Mouse (Mus musculus): Measurements from ENCODE around the gene F2r.

The F2r gene

DNA sequence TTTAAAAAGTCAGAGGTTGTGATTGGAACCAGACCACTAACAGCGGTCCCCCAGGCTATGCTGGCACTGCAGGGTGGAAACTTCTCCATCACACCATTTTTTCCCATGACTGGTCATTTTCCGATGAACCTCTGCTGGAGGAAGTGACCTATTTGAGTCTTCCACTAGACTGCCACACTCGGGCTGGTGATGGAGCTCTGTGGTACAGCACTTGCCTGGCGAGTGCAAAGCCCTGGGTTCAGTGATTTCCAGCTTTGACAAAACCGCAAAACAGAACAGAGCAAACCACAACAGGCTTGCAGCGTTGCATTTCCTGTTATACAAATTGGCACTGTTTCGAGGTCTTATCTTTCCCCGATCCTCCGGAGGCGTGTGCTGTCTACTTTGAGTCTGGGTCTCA is 25.4 kb downstream of the F2r start:
- peak; percentile 13 for DNase-seq (ENCODE audit: low spot score)

DNA sequence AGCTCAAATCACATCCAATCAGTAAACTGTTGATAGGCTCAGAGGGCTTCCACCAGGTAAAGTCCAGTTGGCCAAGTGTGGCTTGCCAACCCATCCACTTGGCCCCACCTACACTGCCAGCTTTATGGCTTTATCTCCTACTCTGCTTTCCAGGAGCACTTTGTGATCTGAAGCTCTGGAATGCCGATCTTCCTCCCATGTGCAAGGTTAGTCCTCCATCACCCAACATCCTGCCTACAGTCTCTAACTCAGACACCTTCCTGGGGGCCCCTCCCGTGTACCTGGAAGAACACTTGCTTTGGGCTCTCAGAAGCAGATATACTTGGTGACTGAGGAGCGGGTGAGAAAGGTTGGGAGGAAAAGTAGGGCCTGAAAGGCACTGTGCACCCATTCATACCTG is 26.7 kb downstream of the F2r start:
- no peak for DNase-seq (ENCODE audit: low spot score)

DNA sequence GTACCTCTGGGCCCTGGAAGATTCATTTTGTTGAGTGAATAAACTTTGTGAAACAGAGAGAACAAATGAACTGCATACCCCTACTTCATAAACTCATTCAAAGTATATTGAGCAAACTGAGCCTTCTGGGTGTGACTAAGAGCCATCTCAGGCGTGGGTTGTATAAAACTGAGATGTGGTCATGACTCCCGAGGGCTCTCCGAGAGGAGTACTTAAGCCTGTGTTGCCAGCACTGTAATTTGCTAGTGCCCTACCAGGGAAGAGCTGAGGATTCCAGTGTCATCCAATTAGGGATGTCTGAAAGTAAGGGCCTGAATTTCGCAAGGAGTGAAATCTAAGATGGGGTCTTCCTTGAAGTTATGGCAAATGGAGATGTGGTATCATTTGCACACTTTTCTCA is 30.7 kb downstream of the F2r start:
- no peak for DNase-seq (ENCODE audit: low spot score)

DNA sequence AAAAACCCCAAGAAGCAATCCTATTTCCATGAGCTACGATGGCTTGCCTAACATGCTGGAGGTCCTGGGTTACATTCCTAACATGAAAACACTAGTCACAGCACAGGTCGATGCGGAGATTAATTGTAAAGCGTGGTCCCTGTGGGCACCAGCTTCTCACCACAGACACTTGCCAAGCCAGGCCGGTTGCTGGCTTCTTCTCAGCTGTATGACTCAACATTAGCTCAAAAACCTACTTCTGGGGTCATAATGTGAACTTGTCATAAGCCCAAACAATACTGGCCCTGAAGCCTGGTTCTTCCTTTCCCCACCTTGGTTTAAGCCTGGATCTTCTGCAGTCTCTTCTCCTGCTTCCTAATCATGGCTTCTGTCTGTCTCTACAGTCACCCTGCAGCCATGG is 33.4 kb downstream of the F2r start:
- no peak for DNase-seq (ENCODE audit: low spot score)

DNA sequence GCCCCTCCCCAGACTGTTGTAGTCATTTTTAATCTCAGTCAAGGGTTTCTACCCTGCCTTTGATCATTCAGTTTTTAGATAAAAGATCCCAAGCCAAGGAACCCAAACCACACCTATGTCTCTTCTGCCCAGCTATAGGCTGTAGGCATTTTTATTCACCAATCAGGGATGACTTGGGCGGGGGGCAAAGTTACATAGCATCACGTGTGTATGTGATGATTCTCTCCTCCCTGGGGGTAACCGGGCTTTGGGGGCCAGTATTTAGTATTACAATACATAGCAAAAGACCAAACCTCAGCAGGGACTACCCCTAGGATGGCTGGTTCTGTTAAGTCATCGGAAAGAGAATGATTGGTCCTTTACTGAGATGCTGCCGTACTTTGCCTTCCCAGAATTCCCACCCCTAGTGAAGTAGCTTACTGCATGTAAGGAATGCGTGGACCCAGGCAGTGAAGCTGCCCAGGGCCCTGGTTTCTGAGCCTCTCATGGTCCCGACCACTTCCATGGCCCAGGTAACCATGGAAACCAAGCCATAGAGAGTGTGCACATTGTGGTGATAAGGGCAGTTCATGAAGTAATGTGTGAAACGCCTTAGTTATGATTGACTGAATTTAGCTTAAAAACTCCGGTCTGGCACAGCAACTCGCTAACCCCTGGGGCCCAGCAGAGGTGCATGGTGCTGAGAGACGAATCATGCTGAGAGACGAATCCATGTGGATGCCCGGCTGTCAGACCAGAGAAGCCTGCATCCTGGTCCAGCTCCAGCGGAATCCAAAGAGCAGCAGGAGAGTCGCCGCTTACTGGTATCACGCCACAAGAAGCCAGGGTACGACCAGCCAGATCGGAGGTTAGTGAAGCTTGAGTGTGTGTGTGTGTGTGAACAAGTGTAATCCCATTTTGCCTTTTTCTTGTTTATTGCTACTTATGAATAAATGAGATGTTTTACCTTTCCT is 34.8 kb downstream of the F2r start:
- DNase-seq (ENCODE audit: low spot score): no peak

DNA sequence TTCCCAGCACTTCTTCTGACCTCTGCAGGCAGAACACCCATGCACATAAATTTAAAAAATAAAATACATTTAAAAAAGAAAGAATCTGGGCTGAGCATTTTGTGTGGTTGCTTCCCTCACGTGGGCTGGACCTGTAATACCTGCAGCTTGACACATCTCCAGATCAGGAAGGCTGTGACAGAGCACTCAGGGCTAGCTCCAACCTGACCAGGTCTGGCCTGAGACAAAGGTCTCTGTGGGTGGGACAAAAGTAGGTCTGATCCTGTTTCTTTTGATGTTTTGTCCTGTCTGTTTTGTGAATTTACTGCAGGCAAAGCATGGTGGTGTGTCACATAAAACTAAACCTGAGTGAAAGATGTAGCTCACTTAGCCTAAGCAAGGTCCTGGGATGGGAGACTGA is 36.4 kb downstream of the F2r start:
- DNase-seq (ENCODE audit: low spot score): no peak

DNA sequence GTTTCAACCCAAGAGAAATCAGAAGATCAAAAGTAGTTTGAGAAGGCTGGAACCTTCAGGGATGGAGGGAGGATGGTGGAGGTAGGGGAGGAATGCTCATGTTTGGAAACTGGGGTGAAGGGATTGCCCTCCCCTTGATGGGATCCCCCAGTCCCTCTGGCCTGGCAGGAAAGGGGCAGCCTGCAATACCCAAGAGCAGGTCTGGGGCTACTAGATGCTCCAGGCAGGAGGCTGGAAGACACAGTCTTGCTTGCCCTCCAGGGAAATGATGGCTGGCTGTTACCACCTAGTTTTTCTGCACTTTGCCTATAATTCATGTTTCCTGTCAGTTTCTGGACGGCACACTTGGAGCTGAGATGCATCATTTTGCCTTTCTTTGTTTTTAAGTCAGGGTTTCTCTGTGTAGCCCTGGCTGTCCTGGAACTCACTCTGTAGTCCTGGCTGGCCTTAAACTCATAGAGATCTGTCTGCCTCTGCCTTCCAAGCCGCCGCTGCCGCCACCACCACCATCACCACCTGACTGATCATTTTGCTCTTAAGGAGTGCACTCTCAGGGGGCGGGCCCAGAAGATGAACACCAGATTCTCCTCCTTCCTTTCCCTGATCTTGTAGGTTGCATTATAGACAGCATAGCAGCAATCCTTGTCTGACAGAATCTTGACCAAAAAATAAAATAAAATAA is 40.1 kb downstream of the F2r start:
- DNase-seq (ENCODE audit: low spot score): no peak

DNA sequence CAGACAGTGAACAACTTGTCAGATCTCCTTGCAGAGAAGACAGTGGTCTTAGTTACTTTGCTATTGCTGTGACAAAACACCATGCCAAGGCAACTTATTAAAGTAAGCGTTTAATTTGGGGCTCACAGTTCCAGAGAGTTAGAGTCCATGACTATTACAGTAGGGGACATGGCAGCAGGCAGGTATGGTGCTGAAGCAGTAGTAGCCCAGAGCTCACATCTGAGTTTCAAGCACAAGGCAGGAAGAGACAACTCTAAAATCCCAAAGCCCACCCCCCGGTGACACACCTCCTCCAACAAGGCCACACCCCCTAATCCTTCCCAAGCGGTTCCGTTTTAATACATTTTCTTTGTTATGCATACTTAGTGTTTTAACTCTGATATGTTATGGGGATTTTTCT is 47.4 kb downstream of the F2r start:
- no peak for DNase-seq (ENCODE audit: low spot score)

DNA sequence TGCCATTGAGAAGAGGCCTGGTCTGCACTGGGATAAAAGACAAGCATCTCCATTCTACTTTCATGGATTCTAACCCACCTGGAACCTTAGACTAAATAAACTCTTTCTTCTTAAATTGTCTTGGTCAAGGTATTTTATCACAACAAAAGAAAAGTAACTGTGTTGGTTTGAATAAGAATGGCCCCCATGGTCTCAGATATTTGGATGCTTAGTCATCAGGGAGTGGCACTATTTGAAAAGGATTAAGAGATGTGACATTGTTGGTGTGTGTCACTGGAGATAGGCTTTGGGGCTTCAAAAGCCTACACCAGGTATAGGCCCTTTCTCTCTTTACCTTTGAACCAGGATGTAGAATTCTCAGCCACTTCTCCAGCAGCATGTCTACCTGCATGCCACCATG is 49.0 kb downstream of the F2r start:
- no peak for DNase-seq (ENCODE audit: low spot score)

DNA sequence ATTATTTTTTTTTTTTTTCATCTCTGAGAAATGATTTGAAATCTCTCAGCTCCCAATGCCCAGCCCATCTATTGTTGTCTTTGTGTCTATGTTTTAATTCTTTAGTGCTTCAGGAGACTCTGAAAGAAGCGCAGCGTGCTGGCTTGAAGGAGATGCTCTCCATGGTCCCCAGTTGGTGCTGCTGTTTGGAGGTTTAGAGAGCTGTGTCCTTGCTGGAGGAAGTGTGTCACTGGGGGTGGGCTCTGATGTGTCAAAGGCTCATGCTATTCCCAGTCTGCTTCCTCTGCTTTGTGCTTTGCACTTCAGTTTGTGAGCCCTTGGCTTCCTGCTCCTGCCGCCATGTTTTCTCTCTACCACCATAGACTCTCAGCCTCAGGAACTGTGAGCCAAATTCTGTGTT is 50.0 kb downstream of the F2r start:
- no peak for DNase-seq (ENCODE audit: low spot score)

DNA sequence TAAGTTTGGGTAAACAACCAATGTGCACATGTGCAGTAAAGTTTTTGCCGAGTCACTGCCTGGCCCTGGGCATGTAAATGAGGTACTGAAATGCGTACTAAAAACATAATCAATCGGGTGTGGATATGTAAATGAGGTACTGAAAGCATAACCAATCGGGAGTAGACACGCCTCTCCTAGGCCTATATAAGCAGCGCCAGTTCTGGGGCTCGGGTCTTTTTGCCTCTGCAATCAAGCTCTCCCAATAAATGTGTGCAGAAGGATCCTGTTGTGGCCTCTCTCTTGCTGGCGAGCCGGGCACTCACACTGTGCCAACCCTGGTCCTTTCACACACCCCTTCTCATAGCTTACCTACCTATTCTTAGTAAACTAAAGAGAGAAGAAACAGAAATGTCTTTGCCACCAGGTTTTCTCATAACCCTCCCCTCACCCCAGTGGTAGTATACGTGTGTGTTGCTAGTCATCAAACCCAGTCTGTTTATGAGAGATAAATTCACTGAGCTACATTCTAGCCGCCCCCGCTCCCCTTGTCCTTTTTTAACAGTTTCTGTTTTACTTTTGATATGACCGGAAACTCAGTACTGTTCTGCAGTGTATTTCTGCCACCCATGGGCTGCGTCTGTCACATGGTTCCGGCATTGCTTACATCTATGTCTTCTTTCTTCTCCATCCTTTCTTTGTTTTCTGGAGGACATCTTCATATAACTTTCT is 51.3 kb downstream of the F2r start:
- DNase-seq (ENCODE audit: low spot score): no peak

DNA sequence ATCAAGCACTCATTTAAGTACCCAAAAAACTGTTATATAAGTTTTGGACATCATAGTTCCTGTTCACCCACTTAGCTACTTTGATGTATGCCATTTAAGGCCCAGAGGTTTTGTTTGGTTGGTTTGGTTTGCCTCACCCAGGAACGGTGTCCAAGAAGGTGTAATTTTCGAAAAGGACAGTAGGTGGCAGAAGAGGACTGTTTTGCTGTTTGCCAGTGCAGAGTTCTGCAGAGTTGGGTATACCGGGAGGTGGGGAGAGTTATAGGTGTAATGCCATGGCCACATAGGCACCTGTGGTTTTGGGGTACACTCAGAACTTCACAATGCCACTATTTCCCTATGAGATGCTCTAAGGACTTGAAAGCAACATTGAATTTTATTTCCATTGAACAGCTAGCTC is 54.6 kb downstream of the F2r start:
- DNase-seq (ENCODE audit: low spot score): peak; percentile 70

DNA sequence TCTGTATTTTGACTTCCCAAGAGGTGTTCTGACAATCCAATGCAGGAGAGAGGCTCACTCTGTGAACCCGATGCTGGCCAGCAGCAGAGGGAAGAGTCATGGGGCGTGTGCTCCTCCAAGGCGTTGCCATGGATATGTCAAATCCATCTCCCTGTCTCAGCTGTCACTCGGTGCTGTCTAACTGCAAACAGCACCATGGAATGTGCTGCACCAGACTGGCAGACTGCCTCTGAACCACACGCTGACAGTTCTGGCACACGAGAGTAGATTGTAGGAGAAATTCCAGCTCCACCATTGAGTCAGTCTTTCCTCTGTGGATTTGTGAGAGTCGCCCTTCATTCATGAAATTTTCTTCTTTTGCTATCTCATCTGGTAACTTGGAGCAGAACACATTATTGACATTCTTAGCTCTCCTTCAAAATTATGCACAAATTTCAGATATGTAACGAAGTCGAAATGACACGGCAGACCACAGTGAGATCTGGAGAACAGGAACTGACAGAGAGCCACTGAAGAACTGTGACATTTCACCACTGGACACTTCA is 55.1 kb downstream of the F2r start:
- DNase-seq (ENCODE audit: low spot score): no peak

DNA sequence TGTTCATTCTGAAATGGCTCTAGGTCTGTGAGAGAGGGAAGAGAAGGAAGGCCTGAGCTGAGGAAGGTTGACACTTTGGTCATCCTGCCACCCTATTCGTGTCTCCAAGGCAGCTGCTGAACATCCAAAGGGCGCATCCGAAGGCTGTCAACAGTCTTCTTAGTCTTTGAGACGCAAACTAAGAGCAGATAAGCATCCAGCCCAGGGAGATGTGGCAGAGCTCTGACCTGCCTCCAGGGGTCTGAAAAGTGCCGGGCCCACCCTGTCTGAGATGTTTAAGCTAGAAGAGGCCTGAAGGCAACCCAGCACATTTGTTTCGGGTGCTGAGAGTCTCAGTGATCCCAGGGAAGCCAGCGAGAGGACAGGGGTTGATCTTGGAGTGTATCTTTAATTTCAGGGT is 61.0 kb downstream of the F2r start:
- DNase-seq (ENCODE audit: low spot score): no peak

DNA sequence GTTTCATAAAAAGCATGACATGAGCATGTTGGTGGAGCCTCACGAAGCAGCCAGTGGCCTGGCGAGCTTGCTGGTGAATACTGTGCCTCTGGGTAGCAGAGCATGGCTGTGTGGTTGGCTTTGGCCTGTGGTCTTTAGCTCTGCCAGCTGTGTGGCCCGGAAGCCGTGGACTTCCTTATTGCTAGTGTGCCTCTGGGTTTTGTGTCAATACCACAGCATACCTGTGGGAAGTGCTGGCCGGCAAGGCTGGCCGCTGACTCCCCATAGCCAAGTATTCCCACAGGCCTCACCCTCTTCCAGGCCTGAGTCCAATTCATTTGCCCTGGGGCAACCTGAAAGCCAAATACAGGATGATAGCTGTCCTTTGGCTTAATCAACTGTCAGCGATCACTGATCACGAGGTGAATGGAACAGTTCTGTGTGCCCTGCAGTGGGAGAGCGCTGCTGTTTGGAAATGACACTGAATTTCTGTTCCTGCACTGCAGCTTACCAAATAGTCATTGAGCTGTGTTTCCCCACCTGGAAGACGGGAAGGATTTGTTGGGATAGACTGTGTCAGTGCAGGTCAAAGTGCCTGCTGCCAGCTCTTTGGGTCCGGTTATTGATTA is 64.3 kb downstream of the F2r start:
- DNase-seq (ENCODE audit: low spot score): no peak
